Mouse (Mus musculus) E14TG2a.4 (cell line): Measurements from ENCODE around the gene Sertad2.

Experiments
- H3K27me3 ChIP-seq: 2 replicates; pipeline ENCODE4 v1.6.1; 2014; ENCODE audit warnings: low read length, control low read depth; ENCODE audit not compliant: insufficient read depth
- H3K36me3 ChIP-seq: 2 replicates; pipeline ENCODE4 v1.6.1; 2014; ENCODE audit warnings: low read length, control low read depth; ENCODE audit not compliant: insufficient read depth
- H3K4me1 ChIP-seq: replicated peaks from 2 replicates; pipeline ENCODE4 v1.6.1; 2014; ENCODE audit warnings: low read depth, low read length, control low read depth
- H3K4me3 ChIP-seq: replicated peaks from 2 replicates; pipeline ENCODE4 v1.5.1; 2014; ENCODE audit warnings: mild to moderate bottlenecking, low read length
- H3K9me3 ChIP-seq: 2 replicates; pipeline ENCODE4 v1.6.1; 2014; ENCODE audit warnings: low read length, control low read depth
- CTCF ChIP-seq: conservative IDR thresholded peaks from 2 replicates; pipeline ENCODE4 v1.5.1; 2014; ENCODE audit warnings: low read length
- NANOG ChIP-seq: IDR thresholded peaks from 2 replicates; pipeline ENCODE4 v1.6.1; 2014; ENCODE audit warnings: borderline replicate concordance, low read length, mixed read lengths
- POU5F1 ChIP-seq: IDR thresholded peaks from 2 replicates; pipeline ENCODE4 v1.6.1; 2014; ENCODE audit warnings: low read length, borderline replicate concordance

The Sertad2 gene

GRCm38 (mm10) chr11:20647902-20648625, 105.0 kb downstream of the Sertad2 start:
- Histone ChIP-seq H3K4me3 (peak overlapping the region; percentile 76), H3K4me1 (peaks cover 85% of the 10 kb centered on the region)
- TF ChIP-seq POU5F1 (no peak), NANOG (no peak), CTCF (no peak)

GRCm38 (mm10) chr11:20649477-20649876, 106.4 kb downstream of the Sertad2 start:
- Histone ChIP-seq H3K4me1 (peaks cover 82% of the 10 kb centered on the region), H3K9me3 (no peaks in the 10 kb centered on the region), H3K4me3 (peak overlapping the region; percentile 76; the same call in 1 of the 2 replicates), H3K36me3 (peaks cover 53% of the 10 kb centered on the region), H3K27me3 (no peaks in the 10 kb centered on the region)
- no peak for TF ChIP-seq NANOG
- no peak for TF ChIP-seq POU5F1
- peak; percentile 14 for TF ChIP-seq CTCF

More at GRCm38 (mm10) chr11:20647902-20648625, 105.0 kb downstream of the Sertad2 start:
- Histone ChIP-seq H3K27me3 (no peaks in the 10 kb centered on the region), H3K9me3 (no peaks in the 10 kb centered on the region), H3K36me3 (peaks cover 40% of the 10 kb centered on the region)

- peaks cover 82% of the 10 kb centered on the region for H3K4me1 ChIP-seq
- H3K4me3 ChIP-seq: peak overlapping the region; percentile 50
- no peaks in the 10 kb centered on the region for H3K27me3 ChIP-seq
- H3K9me3 ChIP-seq: no peaks in the 10 kb centered on the region
- no peak for TF ChIP-seq CTCF
- no peak for TF ChIP-seq NANOG
- no peak for TF ChIP-seq POU5F1
- H3K36me3 ChIP-seq: peaks cover 57% of the 10 kb centered on the region
Measured at GRCm38 (mm10) chr11:20650006-20650639, 107.1 kb downstream of the Sertad2 start.

GRCm38 (mm10) chr11:20651166-20651565, 108.1 kb downstream of the Sertad2 start:
- no peak overlapping the region for H3K4me3 ChIP-seq
- no peaks in the 10 kb centered on the region for H3K27me3 ChIP-seq
- peaks cover 57% of the 10 kb centered on the region for H3K36me3 ChIP-seq
- no peaks in the 10 kb centered on the region for H3K9me3 ChIP-seq
- TF ChIP-seq POU5F1: no peak
- no peak for TF ChIP-seq CTCF
- no peak for TF ChIP-seq NANOG
- peaks cover 83% of the 10 kb centered on the region for H3K4me1 ChIP-seq

- H3K9me3 ChIP-seq: no peaks in the 10 kb centered on the region
- peaks cover 77% of the 10 kb centered on the region for H3K4me1 ChIP-seq
- no peak for TF ChIP-seq CTCF
- no peak for TF ChIP-seq POU5F1
- no peak for TF ChIP-seq NANOG
- peaks cover 34% of the 10 kb centered on the region for H3K36me3 ChIP-seq
- 0 out of 2 replicates have a peak, but pooled peaks cover 3% of the 10 kb centered on the region for H3K27me3 ChIP-seq
- H3K4me3 ChIP-seq: peak overlapping the region; percentile 74
Measured at GRCm38 (mm10) chr11:20655795-20656710, 113.0 kb downstream of the Sertad2 start.

GRCm38 (mm10) chr11:20656711-20657057, 113.6 kb downstream of the Sertad2 start:
- no peaks in the 10 kb centered on the region for H3K9me3 ChIP-seq
- H3K36me3 ChIP-seq: peaks cover 28% of the 10 kb centered on the region

GRCm38 (mm10) chr11:20659094-20659493, 116.0 kb downstream of the Sertad2 start:
- TF ChIP-seq POU5F1: no peak
- no peak for TF ChIP-seq NANOG
- no peak for TF ChIP-seq CTCF

More at GRCm38 (mm10) chr11:20656711-20657057, 113.6 kb downstream of the Sertad2 start:
- H3K4me3 ChIP-seq: peak overlapping the region; percentile 74
- peaks cover 77% of the 10 kb centered on the region for H3K4me1 ChIP-seq
- H3K27me3 ChIP-seq: 0 out of 2 replicates have a peak, but pooled peaks cover 3% of the 10 kb centered on the region
- TF ChIP-seq NANOG: no peak
- TF ChIP-seq POU5F1: no peak
- TF ChIP-seq CTCF: no peak

More at GRCm38 (mm10) chr11:20659094-20659493, 116.0 kb downstream of the Sertad2 start:
- Histone ChIP-seq H3K9me3 (no peaks in the 10 kb centered on the region), H3K36me3 (peaks cover 8% of the 10 kb centered on the region), H3K4me3 (no peak overlapping the region), H3K4me1 (peaks cover 91% of the 10 kb centered on the region), H3K27me3 (0 out of 2 replicates have a peak, but pooled peaks cover 3% of the 10 kb centered on the region)
